Mouse (Mus musculus): ENCODE data around the gene Rmnd5b.

GRCm38 (mm10) chr11:51650691-51651515, 15.2 kb upstream of the Rmnd5b start, which contains the start of the genes N4bp3 and D930048N14Rik:
- TF ChIP-seq POLR2A (IDR thresholded peaks at IDR 0.05; ENCODE audit: low read depth, low read length): peak; percentile 37; the same call in 1 of the 2 replicates
- no peak for TF ChIP-seq CTCF (IDR thresholded peaks at IDR 0.05; ENCODE audit: borderline replicate concordance, insufficient read depth, low read length)

Data from embryonic fibroblast, embryonic 13.5 days (primary cell).